Mouse (Mus musculus): ENCODE data around the gene Itpa.

DNA sequence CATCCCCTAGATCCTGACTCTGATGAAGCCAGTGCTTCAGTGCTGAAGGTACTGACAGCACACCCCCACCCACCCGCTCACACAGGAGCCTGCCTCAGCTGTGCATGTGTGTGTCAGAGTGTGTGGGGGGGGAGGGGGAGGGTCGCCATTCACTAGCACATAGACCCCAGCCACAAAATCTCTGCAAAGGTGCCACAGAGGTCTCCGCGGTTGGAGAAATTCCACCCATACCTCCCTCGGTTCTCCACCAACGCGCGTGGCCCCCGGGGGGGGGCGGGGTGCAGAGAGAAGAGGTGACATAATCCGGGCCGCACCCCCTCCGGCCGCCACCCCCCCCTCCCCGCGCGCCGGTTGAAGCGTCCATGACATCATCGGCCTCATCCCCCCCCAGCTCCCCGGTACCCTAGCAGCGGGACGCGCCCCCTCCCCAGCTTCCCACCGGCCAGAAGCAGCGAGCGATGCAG lies 25.2 kb upstream of the Itpa start:
- no peak for TF ChIP-seq CTCF (IDR thresholded peaks at IDR 0.05; ENCODE audit: borderline replicate concordance, control insufficient read depth, extremely low read depth, insufficient read depth, low read length, poor library complexity)
- TF ChIP-seq POLR2A (IDR thresholded peaks at IDR 0.05; ENCODE audit: control insufficient read depth, extremely low read depth, insufficient read depth, low read length, poor library complexity) = no peak

All from thymus, adult 2 months (tissue).